Mouse (Mus musculus) brain, embryonic 18.5 days (tissue): ENCODE results near the gene 4933402D24Rik.

Experiments used
- DNase-seq: peaks from one replicate; pipeline ENCODE4 v3.0.0-alpha.2; 2012; ENCODE audit warnings: low read depth, low spot score

Gene 4933402D24Rik

GRCm38 (mm10) chr1:63769167-63769566, at the start of gene 4933402D24Rik:
Gene 4933402D24Rik (minus strand): TSS chr1:63769267.
- DNase-seq, result no peak

- DNase-seq, result no peak
These were observed 39.5 kb upstream of the 4933402D24Rik start for GRCm38 (mm10) chr1:63808584-63808983.

GRCm38 (mm10) chr1:63805095-63805494, 36.0 kb upstream of the 4933402D24Rik start:
- no peak for DNase-seq

- DNase-seq, result no peak
These were observed 25.3 kb upstream of the 4933402D24Rik start for GRCm38 (mm10) chr1:63794326-63794725.

GRCm38 (mm10) chr1:63776902-63777630, 8.0 kb upstream of the 4933402D24Rik start:
- no peak for DNase-seq

- no peak for DNase-seq
These were observed 7.3 kb upstream of the 4933402D24Rik start for GRCm38 (mm10) chr1:63776396-63776795.

GRCm38 (mm10) chr1:63770309-63770708, 1.2 kb upstream of the 4933402D24Rik start:
- peak; percentile 83 for DNase-seq

- no peak for DNase-seq
These were observed 955 bp downstream of the 4933402D24Rik start for GRCm38 (mm10) chr1:63768112-63768511.

GRCm38 (mm10) chr1:63764395-63764794, 4.7 kb downstream of the 4933402D24Rik start:
- DNase-seq, result no peak

GRCm38 (mm10) chr1:63763881-63764386, 5.1 kb downstream of the 4933402D24Rik start:
- peak; percentile 54 for DNase-seq

GRCm38 (mm10) chr1:63763212-63763694, 5.8 kb downstream of the 4933402D24Rik start:
- peak; percentile 62 for DNase-seq

- DNase-seq, result no peak
These were observed 13.1 kb downstream of the 4933402D24Rik start for GRCm38 (mm10) chr1:63756005-63756404.

GRCm38 (mm10) chr1:63730240-63730771, 38.8 kb downstream of the 4933402D24Rik start, which contains the start of the genes Mdh1b and Fastkd2:
Gene Mdh1b (minus strand): TSS chr1:63730318.
Gene Fastkd2 (plus strand): TSS chr1:63730614.
- DNase-seq, result peak; percentile 90

- no peak for DNase-seq
These were observed 39.3 kb downstream of the 4933402D24Rik start for GRCm38 (mm10) chr1:63729796-63730195.

GRCm38 (mm10) chr1:63720161-63720560, 48.9 kb downstream of the 4933402D24Rik start:
- no peak for DNase-seq

GRCm38 (mm10) chr1:63708876-63709275, 60.2 kb downstream of the 4933402D24Rik start:
- DNase-seq, result no peak

- no peak for DNase-seq
These were observed 63.3 kb downstream of the 4933402D24Rik start for GRCm38 (mm10) chr1:63705733-63706132.
